Mouse (Mus musculus): ENCODE data around the gene Asrgl1. TPM values are rescaled to one million over a fixed set of nuclear protein-coding genes. Genes with fewer than 3 reads are reported as not detected.
"Not testable (repeated sequence)": the region's sequence is repeated elsewhere in the genome, so short reads cannot be mapped to it uniquely, and the experiment has no call there.

Asrgl1 gene
- polyA plus RNA-seq, 1 experiment from 2014 or later: 13.6 TPM

GRCm38 (mm10) chr19:9100297-9101061 lies 35.0 kb downstream of the Asrgl1 start:
- Histone ChIP-seq H3K4me2 (replicated peaks) (no peak overlapping the region), H3K36me3 (no peaks in the 10 kb centered on the region), H3K27me3 (no peaks in the 10 kb centered on the region), H3K27ac (no peak overlapping the region), H3K4me1 (replicated peaks) (no peaks in the 10 kb centered on the region), H3K4me3 (replicated peaks) (no peak overlapping the region), H3K9me3 (no peaks in the 10 kb centered on the region), H3K9ac (replicated peaks) (no peak overlapping the region)
- WGBS: 86% methylated on average over 17 of the region's 17 CpGs
- ATAC-seq: no peak

GRCm38 (mm10) chr19:9099751-9100150 lies 35.7 kb downstream of the Asrgl1 start:
- Histone ChIP-seq H3K27me3 (no peaks in the 10 kb centered on the region), H3K4me3 (replicated peaks) (no peak overlapping the region), H3K9me3 (no peaks in the 10 kb centered on the region), H3K27ac (no peak overlapping the region), H3K9ac (replicated peaks) (no peak overlapping the region), H3K36me3 (no peaks in the 10 kb centered on the region), H3K4me1 (replicated peaks) (no peaks in the 10 kb centered on the region), H3K4me2 (replicated peaks) (no peak overlapping the region)
- WGBS: 88% methylated on average over 8 of the region's 8 CpGs
- ATAC-seq: no peak

GRCm38 (mm10) chr19:9097441-9097840 lies 38.0 kb downstream of the Asrgl1 start:
- ATAC-seq: no peak
- H3K4me2 ChIP-seq (replicated peaks): no peak overlapping the region
- no peaks in the 10 kb centered on the region for H3K27me3 ChIP-seq
- 86% methylated on average over 13 of the region's 13 CpGs for WGBS
- H3K36me3 ChIP-seq: no peaks in the 10 kb centered on the region
- no peaks in the 10 kb centered on the region for H3K4me1 ChIP-seq (replicated peaks)
- no peak overlapping the region for H3K27ac ChIP-seq
- no peak overlapping the region for H3K4me3 ChIP-seq (replicated peaks)
- H3K9me3 ChIP-seq: no peaks in the 10 kb centered on the region
- H3K9ac ChIP-seq (replicated peaks): no peak overlapping the region

GRCm38 (mm10) chr19:9095111-9095510 lies 40.3 kb downstream of the Asrgl1 start:
- no peak overlapping the region for H3K9ac ChIP-seq (replicated peaks)
- no peaks in the 10 kb centered on the region for H3K27me3 ChIP-seq
- ATAC-seq: no peak
- H3K27ac ChIP-seq: no peak overlapping the region
- no peaks in the 10 kb centered on the region for H3K36me3 ChIP-seq
- 78% methylated on average over 5 of the region's 5 CpGs for WGBS
- no peaks in the 10 kb centered on the region for H3K4me1 ChIP-seq (replicated peaks)
- H3K4me2 ChIP-seq (replicated peaks): no peak overlapping the region
- no peaks in the 10 kb centered on the region for H3K9me3 ChIP-seq
- no peak overlapping the region for H3K4me3 ChIP-seq (replicated peaks)

GRCm38 (mm10) chr19:9090709-9091108 lies 44.7 kb downstream of the Asrgl1 start:
- Histone ChIP-seq H3K27me3 (no peaks in the 10 kb centered on the region), H3K4me1 (replicated peaks) (no peaks in the 10 kb centered on the region), H3K4me2 (replicated peaks) (no peak overlapping the region), H3K9me3 (no peaks in the 10 kb centered on the region), H3K27ac (no peak overlapping the region), H3K36me3 (no peaks in the 10 kb centered on the region), H3K4me3 (replicated peaks) (no peak overlapping the region), H3K9ac (replicated peaks) (no peak overlapping the region)
- WGBS: 61% methylated on average over 2 of the region's 2 CpGs
- no peak for ATAC-seq

DNA sequence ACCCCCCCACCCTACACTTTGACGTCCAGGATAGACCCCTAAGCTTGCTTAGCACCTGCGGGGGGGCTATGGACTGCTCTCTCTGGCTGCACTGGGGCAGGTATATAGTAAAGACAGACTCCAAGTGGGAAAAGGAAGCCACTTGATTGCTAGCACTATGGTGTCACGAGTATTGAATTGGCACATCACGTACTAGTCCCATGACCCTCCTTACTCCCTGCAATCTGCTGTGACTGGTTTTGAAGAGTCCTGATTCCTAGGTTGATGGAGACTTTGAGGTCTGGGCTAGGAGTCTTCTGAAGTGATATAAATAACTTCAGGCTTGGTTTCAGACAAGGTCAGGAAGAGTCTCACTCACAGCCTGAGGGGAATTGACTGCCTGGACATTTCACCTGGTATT lies 45.2 kb downstream of the Asrgl1 start:
- no peak overlapping the region for H3K27ac ChIP-seq
- no peak for ATAC-seq
- H3K4me2 ChIP-seq (replicated peaks): no peak overlapping the region
- H3K4me3 ChIP-seq (replicated peaks): no peak overlapping the region
- H3K4me1 ChIP-seq (replicated peaks): no peaks in the 10 kb centered on the region
- 68% methylated on average over 4 of the region's 4 CpGs for WGBS
- no peaks in the 10 kb centered on the region for H3K27me3 ChIP-seq
- no peaks in the 10 kb centered on the region for H3K36me3 ChIP-seq
- H3K9me3 ChIP-seq: no peaks in the 10 kb centered on the region
- no peak overlapping the region for H3K9ac ChIP-seq (replicated peaks)

- no peaks in the 10 kb centered on the region for H3K36me3 ChIP-seq
- H3K27me3 ChIP-seq: no peaks in the 10 kb centered on the region
- H3K4me3 ChIP-seq (replicated peaks): no peak within 1 kb of the TSS
- no peak for ATAC-seq
- 0 out of 2 replicates have a peak, but pooled peaks cover under 1% of the 10 kb centered on the region for H3K4me1 ChIP-seq (replicated peaks)
- no peak within 1 kb of the TSS for H3K9ac ChIP-seq (replicated peaks)
- no peak within 1 kb of the TSS for H3K4me2 ChIP-seq (replicated peaks)
- no peaks in the 10 kb centered on the region for H3K9me3 ChIP-seq
- no peak within 1 kb of the TSS for H3K27ac ChIP-seq
- WGBS: 80% methylated on average over 4 of the region's 4 CpGs
Observed at GRCm38 (mm10) chr19:9087821-9088220, 47.6 kb downstream of the Asrgl1 start, which contains the start of gene Scgb1a1. TSS of gene Scgb1a1 (minus strand) at chr19:9087958.

GRCm38 (mm10) chr19:9083892-9084291 lies 51.5 kb downstream of the Asrgl1 start:
- H3K4me3 ChIP-seq (replicated peaks); H3K9ac ChIP-seq (replicated peaks); H3K36me3 ChIP-seq; H3K4me1 ChIP-seq (replicated peaks); H3K27me3 ChIP-seq; H3K27ac ChIP-seq; H3K4me2 ChIP-seq (replicated peaks); ATAC-seq; H3K9me3 ChIP-seq: not testable (repeated sequence)
- WGBS: 82% methylated on average over 2 of the region's 2 CpGs

GRCm38 (mm10) chr19:9083010-9083355 lies 52.5 kb downstream of the Asrgl1 start:
- Histone ChIP-seq H3K27ac (no peak overlapping the region), H3K9ac (replicated peaks) (no peak overlapping the region; the same call in 1 of the 2 replicates), H3K36me3 (no peaks in the 10 kb centered on the region), H3K4me1 (replicated peaks) (peaks cover 10% of the 10 kb centered on the region; the same call in 1 of the 2 replicates), H3K27me3 (no peaks in the 10 kb centered on the region), H3K4me3 (replicated peaks) (no peak overlapping the region), H3K4me2 (replicated peaks) (peak overlapping the region; percentile 33; the same call in 1 of the 2 replicates), H3K9me3 (no peaks in the 10 kb centered on the region)
- 80% methylated on average over 2 of the region's 2 CpGs for WGBS
- no peak for ATAC-seq

GRCm38 (mm10) chr19:9082191-9083009 lies 53.0 kb downstream of the Asrgl1 start:
- Histone ChIP-seq H3K27me3 (no peaks in the 10 kb centered on the region), H3K4me3 (replicated peaks) (no peak overlapping the region), H3K9ac (replicated peaks) (0 out of 2 replicates have a peak overlapping the region, but pooled peaks have one; percentile 39), H3K27ac (no peak overlapping the region), H3K4me1 (replicated peaks) (peaks cover 10% of the 10 kb centered on the region; the same call in 1 of the 2 replicates), H3K36me3 (no peaks in the 10 kb centered on the region), H3K9me3 (no peaks in the 10 kb centered on the region), H3K4me2 (replicated peaks) (peak overlapping the region; percentile 33)
- peak; percentile 96 for ATAC-seq
- WGBS: 18% methylated on average over 23 of the region's 23 CpGs

GRCm38 (mm10) chr19:9081311-9082190 lies 53.9 kb downstream of the Asrgl1 start:
- H3K9me3 ChIP-seq: no peaks in the 10 kb centered on the region
- 85% methylated on average over 14 of the region's 14 CpGs for WGBS
- no peak overlapping the region for H3K27ac ChIP-seq
- H3K4me2 ChIP-seq (replicated peaks): no peak overlapping the region
- H3K4me3 ChIP-seq (replicated peaks): no peak overlapping the region
- no peaks in the 10 kb centered on the region for H3K36me3 ChIP-seq
- H3K27me3 ChIP-seq: no peaks in the 10 kb centered on the region
- 0 out of 2 replicates have a peak overlapping the region, but pooled peaks have one; percentile 39 for H3K9ac ChIP-seq (replicated peaks)
- H3K4me1 ChIP-seq (replicated peaks): peaks cover 10% of the 10 kb centered on the region; the same call in 1 of the 2 replicates
- peak; percentile 50; the same call in 1 of the 2 replicates for ATAC-seq
